Mouse (Mus musculus): ENCODE measurements around the gene Olfr1184. TPM values are rescaled to one million over a fixed set of nuclear protein-coding genes. Genes with fewer than 3 reads are reported as not detected.
"Not testable (repeated sequence)": the region's sequence is repeated elsewhere in the genome, so short reads cannot be mapped to it uniquely, and the experiment has no call there.

Gene Olfr1184
- not detected in 2 replicates for total RNA-seq (2012; rRNA removed)

DNA sequence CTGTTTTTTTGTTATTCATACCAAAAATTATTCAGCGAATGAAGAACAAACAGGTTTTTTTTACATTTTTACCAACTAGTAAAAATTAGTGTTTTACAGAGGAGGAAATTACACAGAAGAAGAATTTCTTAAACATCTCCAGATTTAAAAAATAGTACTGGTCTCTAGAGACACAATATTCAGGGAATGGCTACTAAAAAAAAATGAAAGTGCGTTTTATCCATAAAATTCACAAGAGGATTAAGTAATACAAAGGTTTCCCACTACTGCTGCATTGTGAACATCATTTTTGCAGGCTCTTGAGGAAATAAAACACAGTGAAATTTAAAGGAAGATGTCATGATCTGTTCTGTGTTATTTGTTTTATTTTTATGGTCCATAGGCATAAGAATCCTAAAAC lies at the start of gene Olfr1184:
TSS of gene Olfr1184 (plus strand) at position 301 of the 400 bp plus-strand sequence.
- in situ Hi-C loops (cut with MboI; ENCODE audit: low sequenced_read_pairs in 2 of 2, unreplicated experiment in 2 of 2): no loop called here
- H3K4me1 ChIP-seq (ENCODE audit: control insufficient read depth in 2 of 2, insufficient read depth in 2 of 2, low read length in 2 of 2, poor library complexity in 1 of 2): no peaks in the 10 kb centered on the region
- TF ChIP-seq ZNF384 (IDR thresholded peaks at IDR 0.05; ENCODE audit: low read depth, low read length) (no peak), CHD2 (IDR thresholded peaks at IDR 0.05; ENCODE audit: low read depth, low read length) (no peak), MAFK (IDR thresholded peaks at IDR 0.05; ENCODE audit: insufficient read depth, low read depth, low read length) (no peak), HCFC1 (IDR thresholded peaks at IDR 0.05; ENCODE audit: borderline replicate concordance, insufficient read depth, low read length) (no peak), ZC3H11A (IDR thresholded peaks at IDR 0.05; ENCODE audit: borderline replicate concordance, low read depth, low read length) (no peak)
- H3K4me3 ChIP-seq (ENCODE audit: insufficient read depth in 1 of 2, low read depth in 1 of 2, low read length in 2 of 2, poor library complexity in 1 of 2, severe bottlenecking in 1 of 2): no peak within 1 kb of the TSS
- H3K27ac ChIP-seq (ENCODE audit: insufficient read depth, low read depth, low read length, poor library complexity, severe bottlenecking): no peak within 1 kb of the TSS
- H3K36me3 ChIP-seq (ENCODE audit: control insufficient read depth, insufficient read depth, low read length, poor library complexity, severe bottlenecking): no peaks in the 10 kb centered on the region
- DNase-seq (ENCODE audit: low read depth, low spot score): no peak
- H3K9me3 ChIP-seq (ENCODE audit: control insufficient read depth, insufficient read depth, low read depth, low read length): no peaks in the 10 kb centered on the region
- no peak within 1 kb of the TSS for H3K9ac ChIP-seq (ENCODE audit: insufficient read depth, low read depth, low read length, poor library complexity, severe bottlenecking)

DNA sequence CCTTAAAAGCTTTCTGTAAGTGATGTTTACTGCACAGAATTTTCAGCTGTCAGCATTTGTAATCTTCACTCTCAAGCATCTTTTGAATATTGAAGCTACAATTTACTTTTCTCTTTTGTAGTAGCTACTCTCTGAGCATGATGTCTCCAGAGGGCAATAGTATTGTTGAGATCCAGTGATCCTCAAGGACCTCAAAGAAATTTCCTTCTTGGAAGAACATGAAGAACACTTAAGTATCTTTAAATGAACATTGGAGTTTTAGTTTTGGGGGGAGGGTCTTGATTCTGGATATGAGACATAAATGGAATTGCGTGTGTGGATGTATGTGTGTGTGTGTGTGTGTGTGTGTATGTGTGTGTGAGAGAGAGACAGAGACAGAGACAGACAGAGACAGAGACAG lies 34.4 kb upstream of the Olfr1184 start, which contains the start of gene Gm13757:
TSS of gene Gm13757 (minus strand) at position 101 of the 400 bp plus-strand sequence.
- Histone ChIP-seq H3K9ac (ENCODE audit: insufficient read depth, low read depth, low read length, poor library complexity, severe bottlenecking) (no peak within 1 kb of the TSS), H3K4me3 (ENCODE audit: insufficient read depth in 1 of 2, low read depth in 1 of 2, low read length in 2 of 2, poor library complexity in 1 of 2, severe bottlenecking in 1 of 2) (no peak within 1 kb of the TSS), H3K4me1 (ENCODE audit: control insufficient read depth in 2 of 2, insufficient read depth in 2 of 2, low read length in 2 of 2, poor library complexity in 1 of 2) (no peaks in the 10 kb centered on the region), H3K9me3 (ENCODE audit: control insufficient read depth, insufficient read depth, low read depth, low read length) (no peaks in the 10 kb centered on the region), H3K36me3 (ENCODE audit: control insufficient read depth, insufficient read depth, low read length, poor library complexity, severe bottlenecking) (no peaks in the 10 kb centered on the region), H3K27ac (ENCODE audit: insufficient read depth, low read depth, low read length, poor library complexity, severe bottlenecking) (no peak within 1 kb of the TSS)
- no peak for DNase-seq (ENCODE audit: low read depth, low spot score)
- in situ Hi-C loops (cut with MboI; ENCODE audit: low sequenced_read_pairs in 2 of 2, unreplicated experiment in 2 of 2): no loop called here
- TF ChIP-seq HCFC1 (IDR thresholded peaks at IDR 0.05; ENCODE audit: borderline replicate concordance, insufficient read depth, low read length): no peak
- no peak for TF ChIP-seq CHD2 (IDR thresholded peaks at IDR 0.05; ENCODE audit: low read depth, low read length)
- no peak for TF ChIP-seq ZNF384 (IDR thresholded peaks at IDR 0.05; ENCODE audit: low read depth, low read length)

DNA sequence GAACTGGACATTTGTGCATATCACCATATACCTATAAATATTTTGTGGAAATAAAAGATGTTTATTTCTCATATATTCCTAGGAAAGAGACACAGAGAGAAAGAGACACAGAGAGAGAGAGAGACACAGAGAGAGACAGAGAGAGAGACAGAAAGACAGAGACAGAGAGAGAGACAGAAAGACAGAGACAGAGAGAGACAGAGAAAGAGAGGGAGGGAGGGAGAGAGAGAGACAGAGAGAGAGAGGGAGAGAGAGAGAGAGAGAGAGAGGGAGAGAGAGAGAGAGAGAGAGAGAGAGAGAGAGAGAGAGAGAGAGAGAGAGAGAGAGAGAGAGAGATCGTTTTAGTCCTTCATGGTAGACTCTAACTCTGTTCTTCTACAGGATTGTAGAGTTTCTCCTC lies 28.8 kb upstream of the Olfr1184 start, which contains the start of gene Olfr1183:
TSS of gene Olfr1183 (plus strand) at position 301 of the 400 bp plus-strand sequence.
- H3K4me1 ChIP-seq (ENCODE audit: control insufficient read depth in 2 of 2, insufficient read depth in 2 of 2, low read length in 2 of 2, poor library complexity in 1 of 2); H3K27ac ChIP-seq (ENCODE audit: insufficient read depth, low read depth, low read length, poor library complexity, severe bottlenecking); H3K9me3 ChIP-seq (ENCODE audit: control insufficient read depth, insufficient read depth, low read depth, low read length); H3K36me3 ChIP-seq (ENCODE audit: control insufficient read depth, insufficient read depth, low read length, poor library complexity, severe bottlenecking); in situ Hi-C loops (cut with MboI; ENCODE audit: low sequenced_read_pairs in 2 of 2, unreplicated experiment in 2 of 2); DNase-seq (ENCODE audit: low read depth, low spot score); H3K4me3 ChIP-seq (ENCODE audit: insufficient read depth in 1 of 2, low read depth in 1 of 2, low read length in 2 of 2, poor library complexity in 1 of 2, severe bottlenecking in 1 of 2); H3K9ac ChIP-seq (ENCODE audit: insufficient read depth, low read depth, low read length, poor library complexity, severe bottlenecking): not testable (repeated sequence)

DNA sequence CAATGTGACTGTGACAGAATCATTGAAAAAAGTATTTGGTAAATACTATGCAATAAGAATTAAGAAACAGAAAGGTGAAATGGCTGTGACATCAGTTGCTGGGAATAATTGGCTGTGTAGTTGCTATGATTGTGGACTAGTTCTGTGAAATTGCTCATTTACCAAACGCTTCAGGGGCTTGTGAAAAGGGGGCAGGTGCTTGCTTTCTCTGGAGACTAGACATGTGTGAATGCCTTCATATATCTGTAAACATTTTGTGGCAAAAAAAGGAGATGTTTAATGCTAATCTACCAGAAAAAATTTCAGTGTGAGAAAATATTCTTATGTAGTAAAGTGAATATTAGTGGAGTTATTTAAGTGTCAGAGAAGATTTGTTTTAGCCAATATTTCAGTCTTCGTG lies 9.6 kb downstream of the Olfr1184 start, which contains the start of gene Olfr1185-ps1:
TSS of gene Olfr1185-ps1 (plus strand) at position 301 of the 400 bp plus-strand sequence.
- in situ Hi-C loops (cut with MboI; ENCODE audit: low sequenced_read_pairs in 2 of 2, unreplicated experiment in 2 of 2): no loop called here
- TF ChIP-seq ZNF384 (IDR thresholded peaks at IDR 0.05; ENCODE audit: low read depth, low read length) (no peak), HCFC1 (IDR thresholded peaks at IDR 0.05; ENCODE audit: borderline replicate concordance, insufficient read depth, low read length) (no peak), CHD2 (IDR thresholded peaks at IDR 0.05; ENCODE audit: low read depth, low read length) (no peak), ZC3H11A (IDR thresholded peaks at IDR 0.05; ENCODE audit: borderline replicate concordance, low read depth, low read length) (no peak), MAFK (IDR thresholded peaks at IDR 0.05; ENCODE audit: insufficient read depth, low read depth, low read length) (no peak)
- no peak within 1 kb of the TSS for H3K27ac ChIP-seq (ENCODE audit: insufficient read depth, low read depth, low read length, poor library complexity, severe bottlenecking)
- no peaks in the 10 kb centered on the region for H3K9me3 ChIP-seq (ENCODE audit: control insufficient read depth, insufficient read depth, low read depth, low read length)
- H3K4me3 ChIP-seq (ENCODE audit: insufficient read depth in 1 of 2, low read depth in 1 of 2, low read length in 2 of 2, poor library complexity in 1 of 2, severe bottlenecking in 1 of 2): no peak within 1 kb of the TSS
- H3K9ac ChIP-seq (ENCODE audit: insufficient read depth, low read depth, low read length, poor library complexity, severe bottlenecking): no peak within 1 kb of the TSS
- no peaks in the 10 kb centered on the region for H3K36me3 ChIP-seq (ENCODE audit: control insufficient read depth, insufficient read depth, low read length, poor library complexity, severe bottlenecking)
- no peaks in the 10 kb centered on the region for H3K4me1 ChIP-seq (ENCODE audit: control insufficient read depth in 2 of 2, insufficient read depth in 2 of 2, low read length in 2 of 2, poor library complexity in 1 of 2)
- DNase-seq (ENCODE audit: low read depth, low spot score): no peak

DNA sequence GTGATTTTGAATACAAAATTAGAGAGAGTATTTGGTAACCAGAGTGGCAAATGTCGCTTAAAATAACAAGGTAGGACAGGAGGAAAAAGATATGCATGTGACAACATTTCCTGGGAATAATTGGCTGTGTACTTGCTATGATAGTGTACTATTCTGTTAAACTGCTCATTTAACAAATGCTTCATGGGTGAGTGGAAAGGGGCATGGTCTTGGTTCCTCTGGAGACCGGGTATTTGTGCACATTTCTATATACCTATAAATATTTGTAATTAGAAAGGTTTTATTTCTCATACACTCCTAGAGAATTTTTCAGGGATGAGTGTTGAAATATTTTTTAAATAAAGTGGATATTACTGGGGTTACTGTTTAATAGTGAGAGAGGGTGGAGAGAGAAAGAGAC lies 34.9 kb downstream of the Olfr1184 start, which contains the start of gene Olfr1186:
TSS of gene Olfr1186 (plus strand) at position 301 of the 400 bp plus-strand sequence.
- Histone ChIP-seq H3K9me3 (ENCODE audit: control insufficient read depth, insufficient read depth, low read depth, low read length) (no peaks in the 10 kb centered on the region), H3K36me3 (ENCODE audit: control insufficient read depth, insufficient read depth, low read length, poor library complexity, severe bottlenecking) (no peaks in the 10 kb centered on the region), H3K4me1 (ENCODE audit: control insufficient read depth in 2 of 2, insufficient read depth in 2 of 2, low read length in 2 of 2, poor library complexity in 1 of 2) (no peaks in the 10 kb centered on the region), H3K27ac (ENCODE audit: insufficient read depth, low read depth, low read length, poor library complexity, severe bottlenecking) (no peak within 1 kb of the TSS), H3K4me3 (ENCODE audit: insufficient read depth in 1 of 2, low read depth in 1 of 2, low read length in 2 of 2, poor library complexity in 1 of 2, severe bottlenecking in 1 of 2) (no peak within 1 kb of the TSS), H3K9ac (ENCODE audit: insufficient read depth, low read depth, low read length, poor library complexity, severe bottlenecking) (no peak within 1 kb of the TSS)
- no peak for DNase-seq (ENCODE audit: low read depth, low spot score)
- TF ChIP-seq HCFC1 (IDR thresholded peaks at IDR 0.05; ENCODE audit: borderline replicate concordance, insufficient read depth, low read length) (no peak), CHD2 (IDR thresholded peaks at IDR 0.05; ENCODE audit: low read depth, low read length) (no peak), ZNF384 (IDR thresholded peaks at IDR 0.05; ENCODE audit: low read depth, low read length) (no peak), MAFK (IDR thresholded peaks at IDR 0.05; ENCODE audit: insufficient read depth, low read depth, low read length) (no peak), ZC3H11A (IDR thresholded peaks at IDR 0.05; ENCODE audit: borderline replicate concordance, low read depth, low read length) (no peak)
- in situ Hi-C loops (cut with MboI; ENCODE audit: low sequenced_read_pairs in 2 of 2, unreplicated experiment in 2 of 2): no loop called here
